Mouse (Mus musculus) ES-Bruce4 (cell line): Measurements from ENCODE around the gene Apoc4.

Source experiments
- CTCF ChIP-seq: IDR thresholded peaks from one replicate; pipeline ENCODE4 v1.8.1; 2011; ENCODE audit warnings: low read depth, low read length
- POLR2A ChIP-seq: IDR thresholded peaks from one replicate; pipeline ENCODE4 v1.8.1; 2011; ENCODE audit warnings: low read length; ENCODE audit not compliant: insufficient read depth

DNA sequence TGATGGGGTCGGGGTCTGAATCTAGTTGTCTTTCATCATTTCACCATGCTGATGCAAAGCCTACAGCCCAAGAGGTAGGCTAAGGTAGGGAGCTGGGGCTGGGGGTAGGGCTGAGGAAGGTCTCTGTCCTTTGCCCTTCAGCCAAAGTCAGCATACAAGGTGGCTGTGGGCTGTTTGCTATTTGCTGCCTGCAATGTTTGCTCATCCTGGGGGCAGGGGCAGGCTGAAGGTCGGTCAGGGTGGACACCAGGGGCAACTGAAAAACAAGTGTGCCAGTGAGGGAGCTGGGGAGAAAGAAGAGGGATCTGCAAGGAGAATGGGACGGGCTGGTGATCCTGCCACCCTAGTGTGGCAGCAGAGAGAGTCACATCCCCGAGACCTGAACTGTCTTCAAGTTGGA, 4.1 kb upstream of the Apoc4 start:
- TF ChIP-seq POLR2A: no peak
- TF ChIP-seq CTCF: no peak
